Mouse (Mus musculus): Measurements from ENCODE around the gene Gm9195.

Gene Gm9195

DNA sequence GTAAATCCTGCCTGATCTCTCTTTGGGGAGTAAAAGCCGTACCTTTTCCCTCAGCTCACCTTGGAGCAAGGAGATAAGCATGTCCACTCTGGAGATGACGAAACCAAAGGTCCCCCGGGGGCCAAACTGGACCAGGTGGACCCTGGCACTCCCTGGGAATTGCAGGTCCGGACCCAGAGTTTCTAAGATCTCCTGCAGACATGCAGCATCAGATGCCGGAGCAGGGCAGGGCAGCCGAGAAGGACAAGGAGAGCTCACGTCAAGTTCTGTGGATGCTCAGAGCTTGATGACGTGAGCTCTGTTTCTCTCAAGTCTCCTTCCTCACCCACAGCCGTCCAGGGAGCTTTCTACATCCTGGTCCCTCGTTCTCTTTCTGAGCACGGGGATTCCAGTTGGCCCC, 48.7 kb downstream of the Gm9195 start:
- no peak for DNase-seq (ENCODE audit: low spot score in 2 of 2)

DNA sequence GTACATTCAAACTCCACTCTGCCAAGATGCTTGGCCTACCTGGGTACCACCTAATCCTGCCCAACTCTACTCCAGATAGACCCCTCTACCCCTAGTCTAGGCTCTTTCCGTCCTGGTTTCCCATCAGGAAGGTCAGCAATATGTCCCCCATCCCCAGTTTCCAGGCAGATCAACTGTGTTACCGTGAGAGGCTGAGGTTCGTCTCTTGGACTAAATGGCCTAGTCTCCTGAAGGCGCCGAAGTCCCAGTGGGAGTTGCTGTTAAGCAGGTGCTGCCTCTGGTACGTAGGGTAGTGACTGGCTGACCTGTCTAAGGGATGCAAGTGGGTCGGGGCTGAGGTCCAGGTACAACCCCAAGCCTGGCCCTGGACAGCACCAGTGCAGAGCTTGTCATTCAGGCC, 50.7 kb downstream of the Gm9195 start:
- DNase-seq (ENCODE audit: low spot score in 2 of 2) = no peak

DNA sequence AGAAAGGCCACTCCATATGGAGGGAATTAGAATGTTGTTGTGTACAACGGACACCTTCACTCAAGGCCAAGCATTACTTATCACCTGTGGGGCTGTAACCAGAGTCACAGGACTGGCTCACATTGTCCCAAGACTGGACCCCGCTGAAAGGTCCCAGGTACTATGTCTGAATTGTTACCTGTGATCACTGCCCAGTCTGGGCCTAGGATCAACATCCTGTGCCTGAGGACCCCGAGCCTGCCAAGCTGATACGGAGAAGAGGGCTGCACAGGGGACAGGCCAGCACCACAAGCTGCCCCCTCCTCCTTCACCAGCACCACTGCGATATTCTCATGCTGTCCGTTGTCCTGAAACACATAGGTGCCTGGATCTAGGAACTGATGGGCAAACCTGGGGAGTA, 51.2 kb downstream of the Gm9195 start:
- DNase-seq (ENCODE audit: low spot score in 2 of 2) = no peak

DNA sequence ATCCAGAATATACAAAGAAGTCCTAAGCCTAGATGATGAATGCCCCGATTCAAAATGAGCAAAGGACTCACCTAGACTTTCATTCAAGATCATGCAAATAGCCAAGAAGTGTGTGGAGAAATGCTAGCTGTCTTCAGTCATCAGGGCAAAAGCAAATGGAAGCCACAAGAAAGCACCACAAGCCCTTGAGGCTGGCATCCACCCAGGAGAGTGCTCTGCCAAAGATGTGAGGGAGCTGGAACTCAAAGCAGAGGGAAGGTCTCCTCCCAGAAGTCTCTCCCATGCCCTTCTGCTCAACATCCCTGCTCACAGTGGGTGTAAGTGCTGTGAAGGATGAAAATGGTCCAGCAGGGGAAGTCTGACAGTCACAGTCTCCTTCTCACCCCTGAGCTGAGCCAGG, 52.7 kb downstream of the Gm9195 start:
- DNase-seq (ENCODE audit: low spot score in 2 of 2) = no peak

DNA sequence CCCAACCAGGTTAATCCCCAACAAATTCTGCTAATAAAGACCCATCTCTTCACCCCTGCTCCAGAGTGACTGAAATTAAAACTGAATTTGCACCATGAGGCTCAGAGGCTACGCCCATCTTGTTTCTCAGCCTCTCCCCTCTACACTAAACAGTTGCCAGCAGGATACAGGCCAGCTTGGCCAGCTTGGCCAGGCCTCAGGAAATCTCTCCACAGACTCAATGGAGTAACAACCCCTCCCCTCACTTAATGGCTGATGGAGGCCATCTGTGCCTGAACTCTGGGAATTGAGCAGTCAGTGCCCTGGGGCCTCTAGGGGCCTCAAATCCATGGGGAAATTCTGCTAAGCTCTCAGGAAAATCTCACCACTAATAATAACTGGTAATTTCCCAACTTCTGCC, 101.9 kb downstream of the Gm9195 start:
- no peak for DNase-seq (ENCODE audit: low spot score in 2 of 2)

DNA sequence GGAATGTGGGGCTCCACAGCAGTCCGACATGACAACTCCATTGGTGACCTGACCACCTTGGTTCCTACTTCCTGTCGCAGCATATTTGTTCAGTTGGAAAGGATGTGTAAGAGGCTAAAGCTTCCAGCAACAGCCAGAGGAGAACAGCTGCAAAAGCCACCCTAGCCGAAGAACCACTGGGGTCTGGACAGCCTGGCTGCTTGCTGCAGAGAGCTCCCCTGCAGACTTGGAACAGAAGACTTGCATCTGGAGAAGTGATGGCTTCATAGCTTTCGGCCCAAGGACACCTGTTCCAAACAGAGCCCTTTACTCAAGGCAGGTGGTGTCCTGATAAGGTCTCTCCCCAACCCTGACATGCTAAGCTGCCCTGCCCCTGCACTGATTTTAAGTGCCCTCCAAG, 102.3 kb downstream of the Gm9195 start:
- no peak for DNase-seq (ENCODE audit: low spot score in 2 of 2)

DNA sequence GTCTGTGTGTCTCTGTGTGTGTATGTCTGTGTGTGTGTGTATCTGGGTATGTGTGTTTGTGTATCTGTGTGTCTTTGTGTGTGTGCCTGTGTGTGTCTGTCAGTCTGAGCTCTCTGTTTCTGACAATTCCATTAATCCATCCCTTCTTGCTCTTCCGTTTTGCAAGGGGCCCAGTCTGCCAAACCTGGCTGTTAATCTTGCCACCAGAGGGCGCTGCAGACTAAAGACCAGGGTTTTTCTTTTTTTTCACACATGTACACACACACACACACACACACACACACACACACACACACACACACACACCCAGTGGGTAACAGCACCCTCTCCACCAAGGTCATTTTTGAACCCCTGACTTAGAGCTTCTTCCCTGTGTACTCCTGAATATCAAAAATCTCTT, 114.4 kb downstream of the Gm9195 start:
- peak in 1 of 2 experiments; percentile 14 for DNase-seq (ENCODE audit: low spot score in 2 of 2)

Measured in spleen, postnatal 14 days (tissue).